Mouse (Mus musculus): ENCODE data around the gene Alkbh2. TPM values are rescaled to one million over a fixed set of nuclear protein-coding genes. Genes with fewer than 3 reads are reported as not detected.

Gene Alkbh2
- total and polyA plus RNA-seq, 2 experiments from 2014 or later = 8.0 to 9.5 TPM

DNA sequence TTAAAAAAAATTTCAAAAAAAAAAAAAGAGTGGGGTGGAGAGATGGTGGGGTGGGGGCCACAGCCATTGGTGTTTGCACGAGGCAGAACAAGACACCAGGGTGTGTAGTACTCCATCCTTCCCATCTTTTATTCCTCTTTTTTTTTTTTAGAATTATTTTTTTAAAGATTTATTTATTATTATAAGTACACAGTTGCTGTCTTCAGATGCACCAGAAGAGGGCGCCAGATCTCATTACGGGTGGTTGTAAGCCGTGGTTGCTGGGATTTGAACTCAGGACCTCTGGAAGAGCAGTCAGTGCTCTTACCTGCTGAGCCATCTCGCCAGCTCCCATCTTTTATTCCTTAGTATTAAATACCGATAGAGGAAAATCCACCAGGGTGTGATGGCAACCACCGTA lies 45.4 kb upstream of the Alkbh2 start:
- peak; percentile 39 for TF ChIP-seq CTCF (IDR thresholded peaks at IDR 0.05; ENCODE audit: low read depth)
- no peak overlapping the region for H3K4me3 ChIP-seq (ENCODE audit: low read length)
- 78% methylated on average over 7 of the region's 7 CpGs for WGBS
- no peak overlapping the region for H3K27ac ChIP-seq
- peaks cover 5% of the 10 kb centered on the region; the same call in 1 of the 2 replicates for H3K4me1 ChIP-seq (ENCODE audit: insufficient read depth, low read length)
- no peaks in the 10 kb centered on the region for H3K9me3 ChIP-seq (ENCODE audit: low read length)
- no peak overlapping the region for H3K4me2 ChIP-seq (ENCODE audit: low read depth, low read length)
- 0 out of 2 replicates have a peak, but pooled peaks cover 4% of the 10 kb centered on the region for H3K27me3 ChIP-seq (ENCODE audit: insufficient read depth, low read length)
- DNase-seq (ENCODE audit: low spot score) (no peak), ATAC-seq (no peak)
- no peak overlapping the region for H3K9ac ChIP-seq (replicated peaks; ENCODE audit: low read length)
- no peaks in the 10 kb centered on the region for H3K36me3 ChIP-seq (ENCODE audit: insufficient read depth, low read length)

GRCm38 (mm10) chr5:114172936-114173335 lies 44.9 kb upstream of the Alkbh2 start:
- Histone ChIP-seq H3K9ac (replicated peaks; ENCODE audit: low read length) (no peak overlapping the region), H3K27me3 (ENCODE audit: insufficient read depth, low read length) (0 out of 2 replicates have a peak, but pooled peaks cover 4% of the 10 kb centered on the region), H3K27ac (no peak overlapping the region), H3K36me3 (ENCODE audit: insufficient read depth, low read length) (no peaks in the 10 kb centered on the region), H3K4me1 (ENCODE audit: insufficient read depth, low read length) (peaks cover 5% of the 10 kb centered on the region; the same call in 1 of the 2 replicates), H3K4me3 (ENCODE audit: low read length) (no peak overlapping the region), H3K9me3 (ENCODE audit: low read length) (no peaks in the 10 kb centered on the region), H3K4me2 (ENCODE audit: low read depth, low read length) (no peak overlapping the region)
- no peak for TF ChIP-seq CTCF (IDR thresholded peaks at IDR 0.05; ENCODE audit: low read depth)
- WGBS = 92% methylated on average over 3 of the region's 3 CpGs
- ATAC-seq (no peak), DNase-seq (ENCODE audit: low spot score) (no peak)

GRCm38 (mm10) chr5:114170345-114170744 lies 42.3 kb upstream of the Alkbh2 start:
- WGBS = 90% methylated on average over 7 of the region's 7 CpGs
- no peak overlapping the region for H3K4me3 ChIP-seq (ENCODE audit: low read length)
- H3K4me1 ChIP-seq (ENCODE audit: insufficient read depth, low read length) = peaks cover under 1% of the 10 kb centered on the region; the same call in 1 of the 2 replicates
- DNase-seq (ENCODE audit: low spot score) (no peak), ATAC-seq (no peak)
- H3K27me3 ChIP-seq (ENCODE audit: insufficient read depth, low read length) = 0 out of 2 replicates have a peak, but pooled peaks cover 4% of the 10 kb centered on the region
- no peak overlapping the region for H3K4me2 ChIP-seq (ENCODE audit: low read depth, low read length)
- H3K27ac ChIP-seq = no peak overlapping the region
- no peaks in the 10 kb centered on the region for H3K9me3 ChIP-seq (ENCODE audit: low read length)
- H3K36me3 ChIP-seq (ENCODE audit: insufficient read depth, low read length) = no peaks in the 10 kb centered on the region
- no peak for TF ChIP-seq CTCF (IDR thresholded peaks at IDR 0.05; ENCODE audit: low read depth)
- no peak overlapping the region for H3K9ac ChIP-seq (replicated peaks; ENCODE audit: low read length)

- no peak overlapping the region for H3K9ac ChIP-seq (replicated peaks; ENCODE audit: low read length)
- ATAC-seq (no peak), DNase-seq (ENCODE audit: low spot score) (no peak)
- 71% methylated on average over 6 of the region's 6 CpGs for WGBS
- H3K9me3 ChIP-seq (ENCODE audit: low read length) = no peaks in the 10 kb centered on the region
- H3K36me3 ChIP-seq (ENCODE audit: insufficient read depth, low read length) = no peaks in the 10 kb centered on the region
- no peak overlapping the region for H3K4me3 ChIP-seq (ENCODE audit: low read length)
- H3K4me2 ChIP-seq (ENCODE audit: low read depth, low read length) = no peak overlapping the region
- no peaks in the 10 kb centered on the region for H3K4me1 ChIP-seq (ENCODE audit: insufficient read depth, low read length)
- TF ChIP-seq CTCF (IDR thresholded peaks at IDR 0.05; ENCODE audit: low read depth) = no peak
- H3K27ac ChIP-seq = no peak overlapping the region
- H3K27me3 ChIP-seq (ENCODE audit: insufficient read depth, low read length) = no peaks in the 10 kb centered on the region
Measured at GRCm38 (mm10) chr5:114163117-114163696, 35.2 kb upstream of the Alkbh2 start.

GRCm38 (mm10) chr5:114162106-114162815 lies 34.2 kb upstream of the Alkbh2 start:
- Histone ChIP-seq H3K27me3 (ENCODE audit: insufficient read depth, low read length) (no peaks in the 10 kb centered on the region), H3K4me1 (ENCODE audit: insufficient read depth, low read length) (no peaks in the 10 kb centered on the region), H3K9me3 (ENCODE audit: low read length) (no peaks in the 10 kb centered on the region), H3K4me3 (ENCODE audit: low read length) (no peak overlapping the region), H3K36me3 (ENCODE audit: insufficient read depth, low read length) (no peaks in the 10 kb centered on the region), H3K27ac (no peak overlapping the region), H3K4me2 (ENCODE audit: low read depth, low read length) (no peak overlapping the region), H3K9ac (replicated peaks; ENCODE audit: low read length) (no peak overlapping the region)
- peak; percentile 38 for DNase-seq (ENCODE audit: low spot score)
- ATAC-seq = no peak
- 52% methylated on average over 12 of the region's 12 CpGs for WGBS
- TF ChIP-seq CTCF (IDR thresholded peaks at IDR 0.05; ENCODE audit: low read depth) = peak; percentile 56

DNA sequence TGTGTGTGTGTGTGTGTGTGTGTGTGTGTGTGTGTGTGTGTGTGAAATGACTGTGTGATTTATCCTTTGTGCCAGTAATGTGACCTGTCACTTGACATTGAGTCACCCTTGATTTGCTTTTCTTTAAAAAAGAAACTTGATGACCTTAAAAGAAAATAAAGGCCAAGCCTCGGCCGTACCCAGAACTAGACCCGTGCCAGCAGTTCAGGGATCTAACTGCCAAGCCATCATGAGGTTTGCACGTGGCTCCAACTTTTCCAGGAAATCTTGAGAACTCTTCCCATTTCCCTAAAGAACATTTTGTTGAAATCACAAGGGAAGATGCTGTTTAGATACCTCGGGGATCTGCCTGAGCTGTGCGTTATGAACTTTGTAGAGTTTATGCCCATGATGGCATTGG lies 33.4 kb upstream of the Alkbh2 start:
- Histone ChIP-seq H3K27me3 (ENCODE audit: insufficient read depth, low read length) (no peaks in the 10 kb centered on the region), H3K36me3 (ENCODE audit: insufficient read depth, low read length) (no peaks in the 10 kb centered on the region), H3K27ac (no peak overlapping the region), H3K4me3 (ENCODE audit: low read length) (no peak overlapping the region), H3K4me2 (ENCODE audit: low read depth, low read length) (no peak overlapping the region), H3K9me3 (ENCODE audit: low read length) (no peaks in the 10 kb centered on the region), H3K9ac (replicated peaks; ENCODE audit: low read length) (no peak overlapping the region), H3K4me1 (ENCODE audit: insufficient read depth, low read length) (no peaks in the 10 kb centered on the region)
- no peak for TF ChIP-seq CTCF (IDR thresholded peaks at IDR 0.05; ENCODE audit: low read depth)
- DNase-seq (ENCODE audit: low spot score) = no peak
- 75% methylated on average over 6 of the region's 6 CpGs for WGBS
- ATAC-seq = no peak

DNA sequence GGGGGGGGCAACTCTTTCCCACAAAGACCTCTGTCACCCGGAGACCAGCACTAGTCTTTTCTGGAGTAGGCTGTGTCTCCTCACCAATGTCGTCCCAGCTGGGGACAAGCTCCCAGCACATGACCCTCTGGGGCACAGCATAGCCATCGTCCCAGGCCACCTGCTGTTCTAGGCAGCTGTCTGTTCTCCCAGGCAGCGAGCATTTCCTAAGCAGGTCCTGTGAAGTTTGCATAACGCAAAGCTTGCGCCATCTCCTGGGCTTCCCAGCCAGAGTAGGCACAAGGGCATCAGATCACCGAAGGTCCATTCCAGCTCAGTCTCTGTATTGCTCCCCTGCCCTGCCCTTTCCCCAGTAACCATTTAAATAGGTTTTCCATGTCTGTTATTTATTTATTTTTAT lies 29.2 kb upstream of the Alkbh2 start:
- Histone ChIP-seq H3K36me3 (ENCODE audit: insufficient read depth, low read length) (no peaks in the 10 kb centered on the region), H3K4me1 (ENCODE audit: insufficient read depth, low read length) (no peaks in the 10 kb centered on the region), H3K4me3 (ENCODE audit: low read length) (no peak overlapping the region), H3K27me3 (ENCODE audit: insufficient read depth, low read length) (no peaks in the 10 kb centered on the region), H3K4me2 (ENCODE audit: low read depth, low read length) (no peak overlapping the region), H3K9me3 (ENCODE audit: low read length) (no peaks in the 10 kb centered on the region), H3K27ac (no peak overlapping the region), H3K9ac (replicated peaks; ENCODE audit: low read length) (no peak overlapping the region)
- DNase-seq (ENCODE audit: low spot score) = no peak
- 48% methylated on average over 7 of the region's 7 CpGs for WGBS
- no peak for ATAC-seq
- TF ChIP-seq CTCF (IDR thresholded peaks at IDR 0.05; ENCODE audit: low read depth) = no peak

Measured in hindbrain, postnatal 0 days (tissue).